In genomic region chr11:78896357-78897123, GRCm38 (mm10) we compare ENCODE assay signal across 8 mouse cellular contexts. TPM values are rescaled to one million over a fixed set of nuclear protein-coding genes. Genes with fewer than 3 reads are reported as not detected.
DNase-seq lines count a peak whose midpoint lies in the region; ATAC-seq and TF ChIP-seq lines count a peak whose summit lies in the region.

No protein-coding gene starts in this region.

- no peaks in the 10 kb centered on the region for H3K9me3 ChIP-seq in hindbrain, embryonic 10.5 days
- no peaks in the 10 kb centered on the region for H3K9me3 ChIP-seq in hindbrain, embryonic 16.5 days (ENCODE audit: control insufficient read depth, low read length)
- H3K9me3 ChIP-seq in CH12.LX (replicated peaks; ENCODE audit: low read length), result no peaks in the 10 kb centered on the region

- DNase-seq in hindbrain, embryonic 10.5 days (ENCODE audit: low spot score), result peak; percentile 62
- DNase-seq in CH12.LX (ENCODE audit: extremely low read depth), result peak; percentile 52
- peak; percentile 34 for DNase-seq in adrenal gland, postnatal 10 days
- peak; percentile 69 for DNase-seq in induced T-regulatory cell, adult 2 months (ENCODE audit: low read depth)
- DNase-seq in spleen, adult 2 months (ENCODE audit: low read depth in 1 of 2, low spot score in 2 of 2), result peak in 1 of 2 experiments; percentile 15
- DNase-seq in layer of hippocampus, adult 8-10 months (ENCODE audit: low spot score in 2 of 2), result no peak

- dilution Hi-C loops in CH12.LX (cut with MboI; ENCODE audit: extremely low pct_ligation_motif_present, extremely low pct_unique_long_range_greater_than_20kb, low sequenced_read_pairs), result no loop called here

- H3K4me1 ChIP-seq in hindbrain, embryonic 10.5 days (replicated peaks), result no peaks in the 10 kb centered on the region; the same call in 1 of the 2 replicates
- no peaks in the 10 kb centered on the region for H3K4me1 ChIP-seq in hindbrain, embryonic 16.5 days (ENCODE audit: control insufficient read depth, insufficient read depth, low read depth, low read length)
- H3K4me1 ChIP-seq in CH12.LX (ENCODE audit: control insufficient read depth in 1 of 2, insufficient read depth in 2 of 2), result no peaks in the 10 kb centered on the region
- H3K4me1 ChIP-seq in spleen, adult 2 months (ENCODE audit: control insufficient read depth, insufficient read depth, insufficient read length), result no peaks in the 10 kb centered on the region

- TF ChIP-seq EP300 in CH12.LX (IDR thresholded peaks at IDR 0.05; ENCODE audit: low read length), result no peak

- peak; percentile 79 to 98 for TF ChIP-seq CTCF in CH12.LX (conservative IDR thresholded peaks at IDR 0.05 in 1 of 2, IDR thresholded peaks at IDR 0.05 in 1 of 2; ENCODE audit: low read depth in 2 of 2, low read length in 2 of 2)
- peak; percentile 77 for TF ChIP-seq CTCF in spleen, adult 2 months (IDR thresholded peaks at IDR 0.05; ENCODE audit: extremely low read depth, insufficient read depth, insufficient read length, insufficient replicate concordance)

- no peak overlapping the region for H3K27ac ChIP-seq in hindbrain, embryonic 10.5 days
- no peak overlapping the region for H3K27ac ChIP-seq in hindbrain, embryonic 16.5 days (ENCODE audit: low read depth, low read length)
- no peak overlapping the region for H3K27ac ChIP-seq in CH12.LX (ENCODE audit: insufficient read depth, low read depth)
- H3K27ac ChIP-seq in spleen, adult 2 months (ENCODE audit: insufficient read depth, low read length), result no peak overlapping the region

- no peak overlapping the region for H3K4me3 ChIP-seq in hindbrain, embryonic 10.5 days
- H3K4me3 ChIP-seq in hindbrain, embryonic 16.5 days (ENCODE audit: low read length), result no peak overlapping the region
- H3K4me3 ChIP-seq in CH12.LX (replicated peaks in 1 of 3; ENCODE audit: low read depth in 2 of 3, low read length in 2 of 3, poor library complexity in 1 of 3), result no peak overlapping the region
- no peak overlapping the region for H3K4me3 ChIP-seq in spleen, adult 2 months (ENCODE audit: extremely low read depth, insufficient read depth, insufficient read length)

- whole genome bisulfite sequencing in hindbrain, embryonic 10.5 days, result 65% methylated on average over 7 of the region's 7 CpGs
- WGBS in hindbrain, embryonic 16.5 days, result 71% methylated on average over 7 of the region's 7 CpGs
- WGBS in spleen, adult 2 months, result 75% methylated on average over 7 of the region's 7 CpGs

- H3K4me2 ChIP-seq in hindbrain, embryonic 16.5 days (ENCODE audit: low read length), result no peak overlapping the region
- H3K4me2 ChIP-seq in CH12.LX (ENCODE audit: insufficient read depth, low read depth, poor library complexity, severe bottlenecking), result no peak overlapping the region

- no peaks in the 10 kb centered on the region for H3K36me3 ChIP-seq in hindbrain, embryonic 10.5 days
- H3K36me3 ChIP-seq in hindbrain, embryonic 16.5 days (ENCODE audit: control insufficient read depth, insufficient read depth, low read length), result no peaks in the 10 kb centered on the region
- no peaks in the 10 kb centered on the region for H3K36me3 ChIP-seq in CH12.LX (replicated peaks in 1 of 2; ENCODE audit: control insufficient read depth in 1 of 2, insufficient read depth in 1 of 2, low read length in 1 of 2)
- H3K36me3 ChIP-seq in spleen, adult 2 months (ENCODE audit: control insufficient read depth, insufficient read depth, low read length), result no peaks in the 10 kb centered on the region

- TF ChIP-seq POLR2A in CH12.LX (IDR thresholded peaks at IDR 0.05; ENCODE audit: low read depth, low read length), result no peak
- TF ChIP-seq POLR2A in spleen, adult 2 months (IDR thresholded peaks at IDR 0.05; ENCODE audit: low read depth, low read length), result no peak

- H3K9ac ChIP-seq in hindbrain, embryonic 16.5 days (ENCODE audit: low read depth, low read length), result no peak overlapping the region
- no peak overlapping the region for H3K9ac ChIP-seq in CH12.LX (ENCODE audit: insufficient read depth, low read depth)

- in situ Hi-C loops in CH12.LX (cut with MboI; ENCODE audit: low pct_ligation_motif_present, low pct_unique_long_range_greater_than_20kb, low sequenced_read_pairs), result no loop called here

- H3K79me2 ChIP-seq in CH12.LX (replicated peaks; ENCODE audit: control insufficient read depth, extremely low read depth, insufficient read depth, poor library complexity, severe bottlenecking), result no peaks in the 10 kb centered on the region

- TF ChIP-seq RAD21 in CH12.LX (IDR thresholded peaks at IDR 0.05; ENCODE audit: low read depth, low read length), result peak; percentile 51

- no peaks in the 10 kb centered on the region for H3K27me3 ChIP-seq in hindbrain, embryonic 10.5 days (ENCODE audit: insufficient read depth, poor library complexity, severe bottlenecking)
- H3K27me3 ChIP-seq in hindbrain, embryonic 16.5 days (replicated peaks; ENCODE audit: control insufficient read depth, insufficient read depth, low read length), result no peaks in the 10 kb centered on the region
- no peaks in the 10 kb centered on the region for H3K27me3 ChIP-seq in CH12.LX (replicated peaks)
- H3K27me3 ChIP-seq in spleen, adult 2 months (ENCODE audit: control insufficient read depth, insufficient read depth, low read length), result no peaks in the 10 kb centered on the region

- no peak for ATAC-seq in hindbrain, embryonic 16.5 days
- no peak for ATAC-seq in cerebellum, adult (ENCODE audit: insufficient number of reproducible peaks, low FRiP score, low TSS enrichment)

TF ChIP-seq in CH12.LX, 34 proteins besides CTCF, POLR2A, EP300 and RAD21:
- TF ChIP-seq SMC3 (IDR thresholded peaks at IDR 0.05; ENCODE audit: low read depth, low read length) (peak; percentile 55), NRF1 (IDR thresholded peaks at IDR 0.05; ENCODE audit: low read depth, low read length) (0 out of 2 replicates have a peak, but pooled peaks have one; percentile 11), USF2 (conservative IDR thresholded peaks at IDR 0.05; ENCODE audit: low read depth, low read length) (no peak), MAX (IDR thresholded peaks at IDR 0.05; ENCODE audit: low read length) (0 out of 2 replicates have a peak, but pooled peaks have one; percentile 33)
TF ChIP-seq in CH12.LX: peak in this region for 3.

RNA-seq across cellular contexts. Expression of gene Nos2, which starts 24.0 kb away (rescaled TPM):
- polyA plus RNA-seq in hindbrain, embryonic 10.5 days (2016; fragmentation: Nextera tagmentation; extraction: Ambion mirVana), result 0.71 and 1.1 TPM in 2 replicates
- polyA plus RNA-seq in hindbrain, embryonic 16.5 days (2015; fragmentation: Nextera tagmentation; extraction: Ambion mirVana), result 0.96 and 1.2 TPM in 2 replicates
- 0.80 and 3.4 TPM in 2 replicates for total RNA-seq in CH12.LX (2012; rRNA removed)
- total RNA-seq in CH12.LX (2014; rRNA removed), result 1.3 and 1.6 TPM in 2 replicates
- polyA plus RNA-seq in CH12.LX (2012; ENCODE audit: insufficient read length, low read depth), result 1.8 and 2.0 TPM in 2 replicates
- total RNA-seq in adrenal gland, postnatal 10 days (2021), result 1 to 10 TPM; 3.8 to 5.2 TPM
- polyA plus RNA-seq in spleen, adult 2 months (2012; rRNA removed), result 1.2 and 1.3 TPM in 2 replicates
- total RNA-seq in layer of hippocampus, adult 8-10 months (2022), result under 1 TPM; 0.18 to 0.49 (median 0.40) TPM

Comparison
In these comparisons a context has a peak if more than half of its experiments do, and no peak if none do; other contexts are left out.
1. DNase-seq: peak in hindbrain, embryonic 10.5 days (single experiment), CH12.LX (single experiment), adrenal gland, postnatal 10 days (single experiment) and induced T-regulatory cell, adult 2 months (single experiment); none in layer of hippocampus, adult 8-10 months (0 of 2).